Mouse (Mus musculus): Measurements from ENCODE around the gene Elf1.

DNA sequence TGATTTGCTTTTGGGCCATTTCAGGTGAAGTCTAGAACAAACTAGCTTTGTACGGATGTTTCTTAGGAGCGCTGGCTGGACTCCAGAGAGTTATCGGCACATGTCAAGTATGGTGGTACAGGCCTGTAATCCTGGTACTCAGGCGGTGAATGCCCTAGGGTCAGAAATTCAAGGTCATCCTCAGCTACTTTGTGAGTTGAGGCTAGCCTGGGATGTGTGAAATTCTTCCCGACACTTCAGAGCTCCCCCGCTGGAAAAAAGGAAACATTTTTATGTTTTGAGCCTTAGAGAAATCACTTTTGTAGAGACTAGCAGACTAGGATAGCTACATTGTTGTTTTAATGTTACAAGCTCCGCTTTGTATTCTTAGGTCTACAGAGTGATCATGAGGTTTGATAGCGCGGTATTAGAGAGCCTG, 107.5 kb downstream of the Elf1 start:
- TF ChIP-seq CTCF (IDR thresholded peaks at IDR 0.05; ENCODE audit: low read depth, low read length): no peak
- TF ChIP-seq POLR2A (IDR thresholded peaks at IDR 0.05; ENCODE audit: borderline replicate concordance, low read depth, low read length): no peak
